Mouse (Mus musculus): ENCODE data around the gene Tle2. TPM values are rescaled to one million over a fixed set of nuclear protein-coding genes. Genes with fewer than 3 reads are reported as not detected.
A peak's percentile ranks its signal among the peaks of the same experiment; 100 is the strongest.

Tle2 gene
- polyA plus RNA-seq, 1 experiment from 2014 or later = 49.7 TPM

DNA sequence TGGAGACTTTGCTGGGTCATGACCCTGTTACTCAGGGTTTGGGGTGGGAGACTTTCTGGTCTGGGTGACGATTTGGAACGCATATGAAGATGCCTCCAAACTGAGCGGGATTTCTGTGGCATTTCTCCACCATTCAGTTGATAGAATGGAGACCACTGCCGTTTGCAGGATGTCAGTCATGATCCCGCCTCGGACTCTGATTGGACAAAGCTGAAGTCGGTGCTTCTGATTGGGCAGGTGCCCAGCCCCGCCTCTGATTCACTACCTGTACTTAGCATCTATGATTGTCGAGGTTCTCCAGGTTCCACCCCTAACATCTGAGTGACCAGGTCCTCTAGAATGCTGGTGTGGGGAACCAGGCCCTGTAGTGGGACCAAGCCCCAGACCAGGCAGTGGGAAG, 46.4 kb downstream of the Tle2 start:
- 53% methylated on average over 9 of the region's 9 CpGs for WGBS
- H3K4me1 ChIP-seq = no peaks in the 10 kb centered on the region
- H3K27ac ChIP-seq = no peak overlapping the region
- H3K4me2 ChIP-seq = no peak overlapping the region
- no peaks in the 10 kb centered on the region for H3K27me3 ChIP-seq
- H3K9me3 ChIP-seq = no peaks in the 10 kb centered on the region
- H3K4me3 ChIP-seq = no peak overlapping the region
- no peak overlapping the region for H3K9ac ChIP-seq
- H3K36me3 ChIP-seq = peaks cover 38% of the 10 kb centered on the region
- ATAC-seq (ENCODE audit: borderline replicate concordance, extremely low read depth, low FRiP score, low TSS enrichment) = no peak

DNA sequence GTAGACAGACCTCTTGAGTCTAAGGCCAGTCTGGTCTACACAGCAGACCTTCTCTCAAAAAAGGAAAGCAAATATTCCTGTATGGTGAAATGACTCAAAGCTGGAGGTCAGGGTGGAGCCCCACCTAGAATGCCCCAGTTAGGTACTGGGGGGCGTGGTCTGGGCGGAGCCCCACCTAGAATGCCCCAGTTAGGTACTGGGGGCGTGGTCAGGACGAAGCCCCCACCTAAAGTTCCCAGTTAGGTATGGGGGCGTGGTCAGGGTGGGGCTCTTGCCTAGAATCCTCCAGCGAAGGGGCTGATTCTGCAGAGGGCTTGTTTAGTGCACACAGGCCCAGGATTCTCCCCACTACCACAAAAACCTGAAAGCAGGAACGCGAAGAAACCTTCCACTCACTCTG, 49.1 kb downstream of the Tle2 start:
- peaks cover 38% of the 10 kb centered on the region for H3K36me3 ChIP-seq
- peaks cover 17% of the 10 kb centered on the region for H3K4me1 ChIP-seq
- no peaks in the 10 kb centered on the region for H3K27me3 ChIP-seq
- no peak for ATAC-seq (ENCODE audit: borderline replicate concordance, extremely low read depth, low FRiP score, low TSS enrichment)
- no peak overlapping the region for H3K4me3 ChIP-seq
- H3K27ac ChIP-seq = no peak overlapping the region
- no peaks in the 10 kb centered on the region for H3K9me3 ChIP-seq
- H3K9ac ChIP-seq = no peak overlapping the region
- no peak overlapping the region for H3K4me2 ChIP-seq
- 61% methylated on average over 8 of the region's 8 CpGs for WGBS

DNA sequence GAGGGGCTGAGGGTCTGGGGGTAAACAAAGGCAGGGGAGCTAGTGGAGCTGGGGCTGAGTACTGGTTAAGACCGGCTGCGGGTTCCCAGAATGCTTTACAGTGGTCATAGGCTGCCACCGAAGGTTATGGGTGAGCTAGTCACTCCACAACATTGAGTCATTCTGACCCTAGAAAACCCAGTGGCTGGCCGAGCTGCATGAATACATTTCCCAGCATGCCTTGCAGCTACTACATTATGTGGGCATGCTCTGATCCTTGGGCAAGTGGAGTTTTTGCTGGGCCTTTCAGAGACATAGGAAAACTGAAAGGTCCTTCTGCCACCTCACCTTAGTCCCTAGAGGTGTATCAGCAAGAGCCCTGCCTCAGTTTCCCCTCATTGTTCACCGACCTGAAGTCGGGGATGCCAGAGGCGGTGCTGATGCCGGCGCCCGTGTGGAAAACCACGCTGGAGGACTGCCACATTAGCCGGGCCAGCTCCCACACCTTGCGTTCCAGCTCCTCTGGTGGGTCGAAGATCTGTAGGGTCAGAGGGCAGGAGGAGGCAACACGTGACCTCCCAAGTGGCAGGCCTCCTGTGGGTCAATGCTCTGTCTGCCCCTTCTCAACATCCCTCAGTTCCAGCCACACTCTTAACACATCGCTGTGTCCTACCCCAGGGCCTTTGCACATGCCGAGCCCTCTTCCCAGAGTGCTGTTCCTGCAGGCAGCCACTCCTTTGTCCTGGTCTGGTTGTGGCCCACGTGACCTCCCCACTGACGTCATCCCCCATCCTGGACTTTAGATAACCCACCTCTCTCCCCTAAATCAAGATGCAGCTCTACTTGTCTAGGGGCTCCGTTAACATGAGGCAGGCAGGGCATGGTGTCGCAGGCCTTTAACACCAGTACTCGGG, 52.0 kb downstream of the Tle2 start:
- peak; percentile 3; the same call in 1 of the 2 replicates for ATAC-seq (ENCODE audit: borderline replicate concordance, extremely low read depth, low FRiP score, low TSS enrichment)
- Histone ChIP-seq H3K4me1 (peaks cover 17% of the 10 kb centered on the region), H3K9me3 (no peaks in the 10 kb centered on the region), H3K27me3 (no peaks in the 10 kb centered on the region), H3K36me3 (peaks cover 30% of the 10 kb centered on the region), H3K27ac (peak overlapping the region; percentile 89; the same call in 1 of the 2 replicates), H3K4me2 (peak overlapping the region; percentile 71), H3K4me3 (peak overlapping the region; percentile 69), H3K9ac (peak overlapping the region; percentile 75)
- WGBS = 88% methylated on average over 22 of the region's 22 CpGs

DNA sequence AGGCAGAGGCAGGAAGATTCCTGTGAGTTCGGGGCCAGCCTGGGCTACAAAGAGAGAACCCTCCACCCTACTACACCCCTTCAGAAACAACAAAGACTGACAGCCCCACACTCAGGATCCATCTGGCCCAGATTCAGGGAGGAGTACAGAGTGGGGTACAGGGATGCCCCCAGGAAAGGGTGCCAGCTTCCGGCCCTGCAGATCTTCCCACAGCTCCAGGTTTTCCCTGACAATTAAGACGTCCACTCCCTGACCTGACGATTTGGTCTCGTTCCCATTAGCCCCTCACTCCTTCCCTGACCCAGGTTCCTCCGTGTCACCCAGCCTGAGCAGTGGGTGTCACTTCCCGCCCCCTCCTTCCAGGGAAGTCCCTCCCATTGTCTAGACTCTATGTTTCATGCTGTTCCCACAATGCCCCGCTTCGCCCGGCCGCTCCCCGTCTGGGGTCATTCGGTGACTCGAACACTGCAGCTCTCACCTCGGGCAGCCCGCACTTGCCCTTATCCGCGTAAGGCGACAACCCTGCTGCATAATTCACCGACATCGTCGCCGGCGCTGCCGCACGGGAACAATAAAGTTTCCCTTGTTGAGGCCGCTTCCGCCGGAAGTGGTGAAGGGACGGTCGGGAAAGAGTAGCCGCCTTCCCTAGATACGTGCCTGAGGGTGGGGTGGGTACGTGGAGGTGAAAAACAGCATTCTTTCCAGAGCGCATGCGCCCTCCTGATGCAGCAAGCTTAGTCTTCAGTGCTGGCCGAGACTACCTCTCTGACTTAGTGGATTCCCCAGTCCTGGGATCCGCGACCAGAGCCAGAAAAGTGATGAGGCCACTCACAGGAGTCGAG, 52.9 kb downstream of the Tle2 start, which contains the start of gene Sirt6:
Gene Sirt6 (minus strand): TSS at position 804 of the 842 bp plus-strand sequence.
- Histone ChIP-seq H3K27me3 (no peaks in the 10 kb centered on the region), H3K4me1 (peaks cover 17% of the 10 kb centered on the region), H3K4me3 (peak within 1 kb of the TSS; percentile 69), H3K9me3 (no peaks in the 10 kb centered on the region), H3K27ac (peak within 1 kb of the TSS; percentile 89), H3K4me2 (peak within 1 kb of the TSS; percentile 71), H3K36me3 (peaks cover 25% of the 10 kb centered on the region), H3K9ac (peak within 1 kb of the TSS; percentile 75)
- ATAC-seq (ENCODE audit: borderline replicate concordance, extremely low read depth, low FRiP score, low TSS enrichment) = peak; percentile 87
- WGBS = 4% methylated on average over 40 of the region's 40 CpGs

DNA sequence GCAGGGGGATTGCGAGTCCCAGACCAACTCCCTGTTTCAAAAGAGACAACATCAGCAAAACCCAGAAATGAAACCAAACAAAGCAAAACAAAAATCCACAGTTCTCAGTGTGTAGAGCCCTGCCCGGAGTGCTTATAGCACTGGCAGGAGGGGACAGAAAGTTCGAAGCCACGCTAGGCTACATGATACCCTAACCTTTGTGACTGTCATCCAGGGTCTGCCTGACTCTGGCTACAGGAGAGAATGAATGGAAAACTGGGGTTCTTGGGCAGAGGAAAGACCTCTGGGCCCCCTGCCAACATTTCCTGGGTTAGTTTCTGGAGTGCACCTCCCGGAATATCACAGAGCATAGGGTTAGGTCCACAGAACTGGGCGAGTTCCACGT, 53.5 kb downstream of the Tle2 start:
- ATAC-seq (ENCODE audit: borderline replicate concordance, extremely low read depth, low FRiP score, low TSS enrichment) = peak; percentile 23; the same call in 1 of the 2 replicates
- Histone ChIP-seq H3K4me3 (peak overlapping the region; percentile 69), H3K36me3 (peaks cover 19% of the 10 kb centered on the region), H3K9ac (peak overlapping the region; percentile 75), H3K27me3 (no peaks in the 10 kb centered on the region), H3K27ac (peak overlapping the region; percentile 89), H3K4me2 (peak overlapping the region; percentile 71), H3K9me3 (no peaks in the 10 kb centered on the region), H3K4me1 (peaks cover 18% of the 10 kb centered on the region)
- WGBS = 46% methylated on average over 7 of the region's 7 CpGs

DNA sequence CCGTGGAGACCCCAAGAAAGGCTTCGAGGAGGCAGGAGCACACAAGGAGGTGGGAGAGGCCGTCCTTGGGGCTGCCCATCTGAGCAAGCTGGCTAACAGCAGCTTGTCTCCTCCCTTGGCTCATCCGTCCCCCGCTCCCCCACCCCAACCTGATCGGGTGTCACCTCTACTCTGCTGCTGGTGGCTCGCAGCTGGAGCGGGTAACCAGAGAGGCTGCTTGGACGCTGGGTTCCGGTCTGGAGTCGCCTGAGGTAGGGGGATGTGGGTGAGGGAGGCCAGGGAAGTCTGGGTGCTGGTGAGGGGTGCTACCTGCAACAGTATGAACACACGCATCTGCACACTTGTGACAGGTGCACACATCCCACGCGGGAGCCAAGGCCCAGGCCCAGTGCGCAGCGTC, 54.0 kb downstream of the Tle2 start, which contains the start of gene Ankrd24:
Gene Ankrd24 (plus strand): TSS at position 151 of the 400 bp plus-strand sequence.
- 74% methylated on average over 16 of the region's 16 CpGs for WGBS
- no peak for ATAC-seq (ENCODE audit: borderline replicate concordance, extremely low read depth, low FRiP score, low TSS enrichment)
- no peaks in the 10 kb centered on the region for H3K27me3 ChIP-seq
- H3K9me3 ChIP-seq = no peaks in the 10 kb centered on the region
- H3K4me3 ChIP-seq = peak within 1 kb of the TSS; percentile 69
- H3K4me2 ChIP-seq = peak within 1 kb of the TSS; percentile 71
- H3K4me1 ChIP-seq = peaks cover 23% of the 10 kb centered on the region
- peak within 1 kb of the TSS; percentile 75 for H3K9ac ChIP-seq
- H3K36me3 ChIP-seq = peaks cover 19% of the 10 kb centered on the region
- peak within 1 kb of the TSS; percentile 89 for H3K27ac ChIP-seq

DNA sequence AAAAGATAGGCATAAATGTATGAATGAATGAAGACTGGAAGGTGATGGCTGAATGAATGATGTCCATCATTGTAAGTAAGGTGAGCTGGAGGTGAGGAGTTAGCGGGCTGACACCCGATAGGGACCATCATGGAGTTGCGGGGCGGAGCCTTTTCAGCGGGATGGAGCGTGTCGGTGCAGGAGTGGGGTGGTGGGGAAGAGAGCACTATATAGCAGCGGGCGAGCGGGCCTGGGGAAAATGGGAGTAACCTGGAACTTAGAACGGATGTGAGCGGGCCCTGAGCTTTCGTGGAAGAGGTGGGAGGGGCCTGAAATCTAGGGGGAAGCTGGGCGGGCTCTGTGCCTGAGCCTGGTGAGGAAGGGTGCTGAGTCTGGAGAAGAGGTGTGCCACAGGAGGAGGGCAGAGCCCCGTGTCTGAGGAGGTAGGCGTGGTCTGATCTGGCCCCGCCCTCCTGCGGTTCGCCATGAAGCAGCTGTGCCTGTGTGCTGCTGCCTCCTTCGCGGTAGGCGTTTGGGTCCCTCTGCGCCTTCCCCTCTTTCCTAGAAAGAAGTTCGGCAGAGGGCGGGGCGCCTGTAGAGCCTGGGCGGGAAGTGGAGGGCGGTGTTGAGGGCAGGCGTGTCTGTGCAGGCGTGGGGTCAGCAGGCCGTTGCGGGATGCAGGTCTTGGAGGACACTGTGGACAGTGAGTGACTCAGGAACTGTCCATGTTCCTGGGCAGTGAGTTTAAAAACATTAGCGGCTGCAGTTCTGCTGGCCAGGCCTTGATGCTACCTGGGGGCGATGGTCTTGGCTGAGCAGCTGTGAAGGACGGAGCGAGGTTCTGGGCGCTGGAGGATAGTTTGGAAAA, 59.1 kb downstream of the Tle2 start:
- Histone ChIP-seq H3K9ac (peak overlapping the region; percentile 54), H3K9me3 (no peaks in the 10 kb centered on the region), H3K27me3 (no peaks in the 10 kb centered on the region), H3K36me3 (no peaks in the 10 kb centered on the region), H3K4me1 (peaks cover 11% of the 10 kb centered on the region), H3K4me2 (peak overlapping the region; percentile 87), H3K4me3 (peak overlapping the region; percentile 49), H3K27ac (peak overlapping the region; percentile 70)
- WGBS = 2% methylated on average over 37 of the region's 37 CpGs
- peak; percentile 94 for ATAC-seq (ENCODE audit: borderline replicate concordance, extremely low read depth, low FRiP score, low TSS enrichment)

DNA sequence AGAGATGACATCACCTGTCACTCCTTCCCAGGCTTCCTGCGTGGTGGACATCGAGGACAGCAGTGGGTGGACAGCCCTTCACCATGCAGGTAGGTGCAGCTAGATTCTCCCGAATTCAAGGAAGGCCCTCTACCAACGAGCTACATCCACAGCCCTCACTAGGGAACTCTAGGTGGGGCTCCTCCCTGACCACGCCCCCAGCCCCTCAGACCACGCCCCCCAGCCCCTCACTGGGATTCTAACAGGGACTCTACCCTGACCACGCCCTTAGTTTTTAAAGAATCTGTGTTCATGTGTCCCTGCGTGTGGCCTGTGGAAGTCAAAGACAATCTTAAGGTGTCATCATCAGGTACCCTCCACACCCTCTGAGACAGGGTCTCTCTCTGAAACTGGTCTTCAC, 62.0 kb downstream of the Tle2 start:
- Histone ChIP-seq H3K4me3 (no peak overlapping the region), H3K27ac (no peak overlapping the region), H3K27me3 (no peaks in the 10 kb centered on the region), H3K4me2 (no peak overlapping the region), H3K36me3 (no peaks in the 10 kb centered on the region), H3K9me3 (no peaks in the 10 kb centered on the region), H3K4me1 (peaks cover 11% of the 10 kb centered on the region), H3K9ac (no peak overlapping the region)
- ATAC-seq (ENCODE audit: borderline replicate concordance, extremely low read depth, low FRiP score, low TSS enrichment) = no peak
- WGBS = 14% methylated on average over 8 of the region's 8 CpGs

DNA sequence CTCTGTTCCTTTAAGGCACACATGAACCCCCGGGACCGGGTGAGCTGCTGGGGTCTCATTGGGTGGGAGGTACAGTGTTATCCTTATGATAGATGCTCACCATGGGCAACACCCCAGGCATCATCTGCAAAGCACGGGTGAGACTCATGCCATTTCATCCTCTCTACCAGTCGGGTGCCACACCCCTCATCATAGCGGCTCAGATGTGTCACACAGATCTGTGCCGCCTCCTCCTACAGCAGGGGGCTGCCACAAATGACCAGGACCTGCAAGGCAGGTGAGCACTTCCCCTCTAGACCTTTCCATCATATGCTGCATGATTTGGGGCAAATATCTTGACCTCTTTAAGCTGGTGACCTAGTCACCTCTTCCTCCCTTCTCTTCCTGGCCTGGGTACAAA, 63.7 kb downstream of the Tle2 start:
- Histone ChIP-seq H3K4me1 (peaks cover 20% of the 10 kb centered on the region), H3K9me3 (no peaks in the 10 kb centered on the region), H3K4me3 (no peak overlapping the region), H3K4me2 (no peak overlapping the region), H3K27ac (no peak overlapping the region), H3K36me3 (no peaks in the 10 kb centered on the region), H3K9ac (no peak overlapping the region), H3K27me3 (no peaks in the 10 kb centered on the region)
- WGBS = 68% methylated on average over 6 of the region's 6 CpGs
- ATAC-seq (ENCODE audit: borderline replicate concordance, extremely low read depth, low FRiP score, low TSS enrichment) = no peak
